Mouse (Mus musculus) induced T-regulatory cell, adult 2 months (primary cell): ENCODE measurements around the gene Naxd.

ENCODE experiments used
- DNase-seq: peaks from one replicate; pipeline ENCODE4 v3.0.0-alpha.2; 2012; ENCODE audit warnings: low read depth

Naxd gene

GRCm38 (mm10) chr8:11556691-11557423 is 59.6 kb downstream of the Naxd start:
- peak; percentile 69 for DNase-seq

DNA sequence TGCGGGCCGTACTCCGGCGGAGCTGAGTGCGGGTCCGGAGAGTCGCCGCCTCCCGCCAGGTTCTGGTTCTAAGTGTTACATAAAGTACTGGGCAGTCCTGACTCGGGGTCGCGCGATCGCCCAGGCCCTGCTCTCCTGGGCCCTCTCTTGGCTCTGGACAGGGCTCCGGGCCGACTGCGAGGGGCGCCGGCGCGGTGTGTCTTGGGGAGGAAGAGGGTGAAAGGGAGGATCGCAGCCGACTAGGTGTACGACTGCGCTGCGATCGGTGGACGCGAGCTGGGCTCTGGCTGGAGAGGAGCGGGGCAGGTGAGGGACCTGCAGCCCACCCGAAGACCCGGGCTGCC is 60.1 kb downstream of the Naxd start:
- no peak for DNase-seq

DNA sequence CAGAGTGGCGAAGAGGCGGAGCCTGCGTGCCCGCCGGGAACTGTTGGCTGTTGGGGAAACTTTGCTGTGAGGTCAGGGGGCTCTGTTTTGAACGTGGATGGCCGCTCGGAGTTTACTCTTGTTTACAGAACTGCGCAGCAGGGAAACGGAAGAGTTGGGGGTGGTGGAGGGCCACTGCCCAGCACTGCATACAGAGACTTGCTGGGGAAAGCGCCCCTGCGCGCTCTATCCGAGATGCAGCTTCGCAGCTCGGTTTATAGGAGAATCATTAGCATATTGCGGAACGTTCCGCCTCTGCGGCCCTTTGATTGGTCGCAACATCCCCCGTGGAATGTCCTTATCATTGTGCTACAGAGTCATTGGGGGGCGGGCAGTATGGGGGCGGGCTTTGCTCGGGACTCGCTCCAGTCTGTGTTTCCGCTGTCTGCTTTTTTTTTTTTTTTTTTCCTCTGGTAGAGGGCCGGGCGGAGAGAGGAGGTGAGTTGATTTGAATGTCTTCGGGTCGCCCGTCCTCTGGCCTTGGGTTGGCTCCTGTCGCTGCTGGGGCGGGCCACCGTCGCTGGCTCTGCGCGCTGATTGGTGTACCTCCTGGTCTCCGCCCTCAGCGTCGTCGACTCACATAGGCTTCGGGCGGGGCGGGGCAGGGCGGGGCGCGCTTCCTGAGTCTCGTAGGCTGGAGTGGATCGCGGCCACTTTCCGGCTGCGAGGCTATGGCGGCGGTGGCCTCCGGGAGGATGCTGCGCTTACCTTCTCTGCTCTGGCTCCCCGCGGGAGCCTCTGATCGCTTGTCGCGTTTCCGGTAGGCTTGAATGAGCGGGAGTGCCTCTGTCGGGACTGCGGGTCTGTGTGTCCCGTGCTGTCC is 60.7 kb downstream of the Naxd start:
- DNase-seq = peak; percentile 99

GRCm38 (mm10) chr8:11559511-11559910 is 62.2 kb downstream of the Naxd start:
- peak; percentile 29 for DNase-seq

DNA sequence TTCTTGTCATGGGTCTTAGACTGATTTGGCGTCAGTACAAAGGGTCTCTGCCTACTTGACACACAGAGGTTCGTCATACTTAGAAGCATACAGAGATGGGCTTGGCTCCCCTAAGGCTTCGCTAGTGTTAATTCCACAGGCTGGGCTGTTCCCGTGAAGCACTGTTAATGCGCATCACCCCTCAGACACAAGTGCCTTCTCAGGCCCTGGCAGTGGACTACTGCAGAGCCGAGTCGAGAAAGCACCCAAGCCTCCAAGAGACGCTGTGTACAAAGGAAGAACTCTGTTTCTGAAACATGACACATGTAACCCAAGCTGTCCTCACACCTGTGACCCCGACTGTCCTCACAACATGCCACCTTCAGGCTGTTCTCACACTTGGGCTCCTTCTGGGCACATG is 62.9 kb downstream of the Naxd start:
- no peak for DNase-seq

DNA sequence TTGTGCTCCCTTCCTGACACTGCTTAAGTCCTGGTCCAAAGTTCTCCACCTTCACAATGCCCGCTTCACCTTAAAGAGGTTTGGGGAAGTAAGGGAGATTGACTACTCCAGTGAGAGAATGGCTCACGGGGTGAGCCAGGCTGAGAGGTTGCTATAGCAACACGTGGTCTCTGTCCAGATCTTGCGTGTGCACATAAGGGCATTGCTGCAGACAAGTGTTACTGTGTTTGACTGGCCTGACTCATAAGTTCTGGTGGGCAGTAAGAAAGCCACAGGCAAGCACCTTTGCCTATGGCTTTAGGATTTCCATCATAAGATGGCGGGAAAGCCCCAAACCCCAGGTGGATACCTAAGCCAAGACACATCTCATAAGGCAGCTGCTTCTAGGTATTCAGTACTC is 66.9 kb downstream of the Naxd start:
- DNase-seq = no peak
